Mouse (Mus musculus) lung, postnatal 0 days (tissue): ENCODE measurements at regions not wholly inside any gene's neighbourhood (a gene's known extent, or its start where the extent isn't known, plus 50 kb on each side); places are given as distances from the start of the nearest gene placed in this dataset.

Experiments
- CTCF ChIP-seq: IDR thresholded peaks from 2 replicates; pipeline ENCODE4 v1.5.1; 2016; ENCODE audit warnings: antibody characterized with exemption, mild to moderate bottlenecking
- EP300 ChIP-seq: IDR thresholded peaks from 2 replicates; pipeline ENCODE4 v1.6.1; 2016; ENCODE audit warnings: antibody characterized with exemption, mild to moderate bottlenecking, control low read depth

- TF ChIP-seq CTCF = no peak
- peak; percentile 96 for TF ChIP-seq EP300
Observed at GRCm38 (mm10) chr13:110562902-110563301, 168.1 kb downstream of the Plk2 start.
